Mouse (Mus musculus) cerebellum, adult 2 months (tissue): Measurements from ENCODE around the gene Rcor1. TPM values are rescaled to one million over a fixed set of nuclear protein-coding genes. Genes with fewer than 3 reads are reported as not detected.
"Not testable (repeated sequence)": the region's sequence is repeated elsewhere in the genome, so short reads cannot be mapped to it uniquely, and the experiment has no call there.

Experiments
- DNase-seq, 2 experiments: peaks; one replicate each; pipeline ENCODE4 v3.0.0; 2021
- H3K27ac ChIP-seq: fragments of 200-500 bp; 2 replicates; pipeline ENCODE4 v1.5.1; 2012; ENCODE audit warnings: low read length, control low read depth, inconsistent platforms; ENCODE audit not compliant: insufficient read depth
- H3K27me3 ChIP-seq: fragments of 200-500 bp; 2 replicates; pipeline ENCODE4 v1.6.1; 2012; ENCODE audit warnings: inconsistent platforms, mild to moderate bottlenecking, low read length, moderate library complexity; ENCODE audit not compliant: control insufficient read depth, insufficient read depth
- H3K4me1 ChIP-seq: fragments of 200-500 bp; 2 replicates; pipeline ENCODE4 v1.6.1; 2011; ENCODE audit warnings: low read length; ENCODE audit not compliant: control insufficient read depth, insufficient read depth
- H3K4me3 ChIP-seq: fragments of 200-500 bp; replicated peaks from 2 replicates; pipeline ENCODE3; 2011; ENCODE audit warnings: mild to moderate bottlenecking, low read depth, low read length, control low read depth; ENCODE audit not compliant: insufficient read depth
- CTCF ChIP-seq: fragments of 200-500 bp; IDR thresholded peaks from 2 replicates; pipeline ENCODE4 v1.5.1; 2011; ENCODE audit warnings: low read depth, mild to moderate bottlenecking, control low read depth, low read length, moderate library complexity, borderline replicate concordance; ENCODE audit not compliant: insufficient read depth
- POLR2A ChIP-seq: fragments of 200-500 bp; IDR thresholded peaks from 2 replicates; pipeline ENCODE4 v1.6.1; 2011; ENCODE audit warnings: low read length, control low read depth, borderline replicate concordance; ENCODE audit not compliant: insufficient read depth
- WGBS: fragments of 180-500 bp; shearing (Covaris S2); methylation state at CpG from one replicate; pipeline ENCODE4 v1.1.7; 2018; 5-methylcytosine and 5-hydroxymethylcytosine counted together
- polyA plus RNA-seq: library from polyadenylated mRNA; depleted of rRNA; stranded (reverse); fragments of >200 nt; gene quantifications from 2 replicates; pipeline ENCODE4 v1.2.3, GENCODE M21; 2012

The Rcor1 gene
- polyA plus RNA-seq, 1 experiment, result 15.8 TPM

GRCm38 (mm10) chr12:111050256-111050655 is 11.1 kb downstream of the Rcor1 start:
- Histone ChIP-seq H3K27ac (no peak overlapping the region), H3K27me3 (no peaks in the 10 kb centered on the region), H3K4me1 (no peaks in the 10 kb centered on the region), H3K4me3 (no peak overlapping the region)
- no peak for DNase-seq
- TF ChIP-seq POLR2A (no peak), CTCF (no peak)
- WGBS, result 38% methylated on average over 2 of the region's 2 CpGs

GRCm38 (mm10) chr12:111063361-111063760 is 24.2 kb downstream of the Rcor1 start:
- WGBS, result 83% methylated on average over 2 of the region's 2 CpGs
- Histone ChIP-seq H3K4me3 (no peak overlapping the region), H3K27me3 (no peaks in the 10 kb centered on the region), H3K27ac (no peak overlapping the region), H3K4me1 (peaks cover 3% of the 10 kb centered on the region; the same call in 1 of the 2 replicates)
- no peak for TF ChIP-seq CTCF
- TF ChIP-seq POLR2A, result no peak
- DNase-seq, result no peak

- DNase-seq, result no peak
- no peaks in the 10 kb centered on the region for H3K27me3 ChIP-seq
- 64% methylated on average over 3 of the region's 3 CpGs for WGBS
- H3K4me1 ChIP-seq, result peaks cover 2% of the 10 kb centered on the region; the same call in 1 of the 2 replicates
- H3K27ac ChIP-seq, result no peak overlapping the region
- no peak overlapping the region for H3K4me3 ChIP-seq
- TF ChIP-seq POLR2A, result no peak
- TF ChIP-seq CTCF, result no peak
Observed at GRCm38 (mm10) chr12:111064220-111064619, 25.1 kb downstream of the Rcor1 start.

- WGBS, result 96% methylated on average over 5 of the region's 5 CpGs
- Histone ChIP-seq H3K27ac (no peak overlapping the region), H3K27me3 (no peaks in the 10 kb centered on the region), H3K4me3 (no peak overlapping the region), H3K4me1 (no peaks in the 10 kb centered on the region)
- no peak for TF ChIP-seq POLR2A
- no peak for DNase-seq
Observed at GRCm38 (mm10) chr12:111065330-111065729, 26.2 kb downstream of the Rcor1 start.

- Histone ChIP-seq H3K27ac (no peak overlapping the region), H3K4me3 (no peak overlapping the region), H3K27me3 (no peaks in the 10 kb centered on the region), H3K4me1 (no peaks in the 10 kb centered on the region)
- no peak for TF ChIP-seq POLR2A
- TF ChIP-seq CTCF, result no peak
- DNase-seq, result no peak
- 89% methylated on average over 13 of the region's 13 CpGs for WGBS
Observed at GRCm38 (mm10) chr12:111067816-111068215, 28.7 kb downstream of the Rcor1 start.

- not testable (repeated sequence) for H3K4me1 ChIP-seq, H3K27ac ChIP-seq, DNase-seq, H3K4me3 ChIP-seq, H3K27me3 ChIP-seq
Observed at GRCm38 (mm10) chr12:111069299-111069698, 30.1 kb downstream of the Rcor1 start.

- no peaks in the 10 kb centered on the region for H3K27me3 ChIP-seq
- H3K4me3 ChIP-seq, result no peak overlapping the region
- DNase-seq, result no peak
- TF ChIP-seq POLR2A (no peak), CTCF (no peak)
- H3K4me1 ChIP-seq, result no peaks in the 10 kb centered on the region
- H3K27ac ChIP-seq, result no peak overlapping the region
- 87% methylated on average over 5 of the region's 5 CpGs for WGBS
Observed at GRCm38 (mm10) chr12:111071009-111071408, 31.9 kb downstream of the Rcor1 start.

GRCm38 (mm10) chr12:111071477-111072152 is 32.5 kb downstream of the Rcor1 start:
- no peak overlapping the region for H3K27ac ChIP-seq
- no peaks in the 10 kb centered on the region for H3K4me1 ChIP-seq
- TF ChIP-seq POLR2A, result no peak
- TF ChIP-seq CTCF, result no peak
- no peak for DNase-seq
- 82% methylated on average over 10 of the region's 10 CpGs for WGBS
- H3K27me3 ChIP-seq, result no peaks in the 10 kb centered on the region
- no peak overlapping the region for H3K4me3 ChIP-seq
